Mouse (Mus musculus) limb, embryonic 11.5 days (tissue): Measurements from ENCODE around the gene Gm48552. TPM values are rescaled to one million over a fixed set of nuclear protein-coding genes. Genes with fewer than 3 reads are reported as not detected.

Experiments
- ATAC-seq: fragments of 200-750 bp; cut with Nextera tagmentation; 2 replicates; pipeline ENCODE4 v1.8.0; 2017; ENCODE audit warnings: low read depth; ENCODE audit not compliant: insufficient number of reproducible peaks, low FRiP score, low TSS enrichment
- DNase-seq: peaks from one replicate; pipeline ENCODE4 v3.0.0-alpha.2; 2015; ENCODE audit warnings: low spot score
- H3K27ac ChIP-seq: fragments of 300-500 bp; sonication (generic); replicated peaks from 2 replicates; pipeline ENCODE4 v1.5.1; 2014; ENCODE audit warnings: low read depth, mild to moderate bottlenecking, low read length
- H3K27me3 ChIP-seq: fragments of 300-500 bp; sonication (generic); 2 replicates; pipeline ENCODE4 v1.6.1; 2014; ENCODE audit warnings: mild to moderate bottlenecking, low read length, mixed read lengths; ENCODE audit not compliant: control insufficient read depth, insufficient read depth
- H3K36me3 ChIP-seq: fragments of 300-500 bp; sonication (generic); 2 replicates; pipeline ENCODE4 v1.6.1; 2014; ENCODE audit warnings: mild to moderate bottlenecking, low read length, moderate library complexity, mixed read lengths; ENCODE audit not compliant: control insufficient read depth, insufficient read depth
- H3K4me1 ChIP-seq: fragments of 300-500 bp; sonication (generic); 2 replicates; pipeline ENCODE4 v1.6.1; 2014; ENCODE audit warnings: low read length, mixed read lengths; ENCODE audit not compliant: control insufficient read depth, insufficient read depth
- H3K4me2 ChIP-seq: fragments of 300-500 bp; sonication (generic); 2 replicates; pipeline ENCODE4 v1.6.1; 2014; ENCODE audit warnings: low read depth, mild to moderate bottlenecking, moderate library complexity; ENCODE audit not compliant: severe bottlenecking
- H3K4me3 ChIP-seq: fragments of 300-500 bp; sonication (generic); 2 replicates; pipeline ENCODE4 v1.5.1; 2014; ENCODE audit warnings: low read depth, low read length
- H3K9ac ChIP-seq: fragments of 300-500 bp; sonication (generic); 2 replicates; pipeline ENCODE4 v1.6.1; 2014; ENCODE audit warnings: mild to moderate bottlenecking, low read length
- H3K9me3 ChIP-seq: fragments of 300-500 bp; sonication (generic); 2 replicates; pipeline ENCODE4 v1.6.1; 2016; ENCODE audit warnings: low read length; ENCODE audit not compliant: control insufficient read depth
- WGBS: fragments of 180-500 bp; shearing (Covaris S2); extraction: QIAGEN DNeasy Blood & Tissue Kit; methylation state at CpG from one replicate; pipeline ENCODE4 v1.1.7; 2014; 5-methylcytosine and 5-hydroxymethylcytosine counted together
- polyA plus RNA-seq: library from polyadenylated mRNA; unstranded; fragments of >200 nt; fragmentation: Nextera tagmentation; extraction: Ambion mirVana; gene quantifications from 2 replicates; pipeline ENCODE4 v1.2.1, GENCODE M21; 2014

Gm48552 gene
- polyA plus RNA-seq, 1 experiment from 2014 or later = 1.0 TPM

- Histone ChIP-seq H3K4me3 (no peak overlapping the region), H3K4me2 (no peak overlapping the region), H3K4me1 (peaks cover 10% of the 10 kb centered on the region; the same call in 1 of the 2 replicates), H3K36me3 (peaks cover 8% of the 10 kb centered on the region; the same call in 1 of the 2 replicates), H3K9ac (no peak overlapping the region), H3K27me3 (no peaks in the 10 kb centered on the region; the same call in 1 of the 2 replicates), H3K9me3 (no peaks in the 10 kb centered on the region), H3K27ac (no peak overlapping the region)
- ATAC-seq (no peak), DNase-seq (peak; percentile 90)
- WGBS = 11% methylated on average over 5 of the region's 5 CpGs
Observed at GRCm38 (mm10) chr10:81395127-81395526, 6.3 kb downstream of the Gm48552 start.

GRCm38 (mm10) chr10:81395865-81396264 lies 7.1 kb downstream of the Gm48552 start:
- Histone ChIP-seq H3K4me2 (no peak overlapping the region), H3K9me3 (no peaks in the 10 kb centered on the region), H3K9ac (no peak overlapping the region), H3K4me1 (peaks cover 14% of the 10 kb centered on the region), H3K27me3 (peaks cover 4% of the 10 kb centered on the region; the same call in 1 of the 2 replicates), H3K27ac (no peak overlapping the region), H3K4me3 (no peak overlapping the region), H3K36me3 (peaks cover 11% of the 10 kb centered on the region; the same call in 1 of the 2 replicates)
- ATAC-seq (no peak), DNase-seq (no peak)
- 80% methylated on average over 4 of the region's 4 CpGs for WGBS

DNA sequence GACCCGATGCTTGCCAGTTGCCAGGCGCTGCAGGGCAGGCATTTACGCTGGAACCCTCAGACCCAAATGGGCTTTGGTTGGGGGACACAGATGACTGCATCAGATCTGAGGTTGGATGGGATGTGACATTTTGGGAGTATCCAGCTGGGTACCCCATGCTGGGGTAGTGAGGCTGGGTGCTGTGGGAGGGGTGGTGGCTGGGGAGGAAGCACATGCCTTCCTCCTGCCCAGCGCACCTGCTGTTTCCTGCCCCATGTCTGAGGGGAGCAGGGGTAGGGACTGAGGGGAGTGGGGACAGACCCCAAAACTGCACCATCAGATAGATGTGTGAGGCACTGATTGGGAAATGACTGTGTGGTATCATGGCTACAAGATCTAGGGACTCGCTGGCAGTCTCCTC lies 7.9 kb downstream of the Gm48552 start:
- no peak overlapping the region for H3K4me2 ChIP-seq
- no peak overlapping the region for H3K4me3 ChIP-seq
- DNase-seq (no peak), ATAC-seq (no peak)
- no peak overlapping the region for H3K9ac ChIP-seq
- WGBS = 72% methylated on average over 5 of the region's 5 CpGs
- H3K27me3 ChIP-seq = peaks cover 4% of the 10 kb centered on the region; the same call in 1 of the 2 replicates
- H3K9me3 ChIP-seq = no peaks in the 10 kb centered on the region
- no peak overlapping the region for H3K27ac ChIP-seq
- peaks cover 19% of the 10 kb centered on the region for H3K4me1 ChIP-seq
- H3K36me3 ChIP-seq = peaks cover 11% of the 10 kb centered on the region; the same call in 1 of the 2 replicates

DNA sequence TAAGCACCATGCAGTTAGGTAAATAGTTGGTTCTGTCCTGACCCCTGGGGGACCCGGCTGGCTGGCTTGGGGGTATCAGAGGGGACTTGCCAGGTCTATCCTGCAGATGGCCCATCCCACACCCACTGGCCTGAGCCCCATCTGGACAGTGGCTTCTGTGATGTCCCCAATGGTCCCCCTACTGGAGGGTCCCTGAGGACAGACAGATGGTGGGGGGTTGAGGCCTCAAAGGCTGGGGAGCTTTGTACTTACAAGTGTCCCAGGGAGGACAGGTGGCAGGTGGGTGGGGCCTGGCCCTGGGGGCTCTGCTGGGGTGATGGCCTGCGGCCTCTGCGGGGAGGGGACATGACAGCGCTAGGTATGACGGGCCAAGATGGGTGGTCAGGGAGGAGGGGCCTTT lies 10.5 kb downstream of the Gm48552 start:
- peaks cover 4% of the 10 kb centered on the region; the same call in 1 of the 2 replicates for H3K27me3 ChIP-seq
- H3K4me3 ChIP-seq = no peak overlapping the region
- H3K4me1 ChIP-seq = peaks cover 31% of the 10 kb centered on the region
- H3K9me3 ChIP-seq = no peaks in the 10 kb centered on the region
- peaks cover 11% of the 10 kb centered on the region; the same call in 1 of the 2 replicates for H3K36me3 ChIP-seq
- no peak overlapping the region for H3K4me2 ChIP-seq
- 58% methylated on average over 5 of the region's 5 CpGs for WGBS
- no peak for ATAC-seq
- no peak overlapping the region for H3K9ac ChIP-seq
- H3K27ac ChIP-seq = no peak overlapping the region
- DNase-seq = no peak

DNA sequence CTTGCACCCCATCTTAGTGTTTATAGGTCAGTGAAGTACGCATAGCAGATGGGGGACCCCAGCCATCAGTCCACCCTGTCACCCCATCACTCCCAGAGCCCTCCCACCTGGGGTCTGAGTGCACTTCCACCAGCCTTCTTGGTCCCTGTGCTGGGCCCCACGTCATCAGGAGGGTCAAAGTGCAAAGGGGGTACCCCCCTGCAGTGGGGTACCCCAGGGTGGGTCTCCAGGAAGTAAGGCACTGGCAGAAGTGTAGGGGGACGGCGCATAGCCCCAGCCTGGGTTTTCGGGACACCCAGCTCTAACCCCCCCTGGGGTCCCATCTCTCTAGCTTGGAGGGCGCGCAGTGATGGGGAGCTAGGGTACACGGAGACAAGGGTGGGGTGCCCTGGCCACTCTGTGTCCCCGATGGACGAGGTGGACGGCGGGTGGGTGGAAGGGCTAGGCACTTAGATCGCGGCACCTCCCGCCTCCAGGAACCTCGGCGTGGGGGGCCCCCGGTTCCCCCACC lies 11.0 kb downstream of the Gm48552 start:
- no peak overlapping the region for H3K27ac ChIP-seq

GRCm38 (mm10) chr10:81400371-81401204 lies 11.8 kb downstream of the Gm48552 start:
- Histone ChIP-seq H3K4me1 (peaks cover 32% of the 10 kb centered on the region), H3K36me3 (peaks cover 13% of the 10 kb centered on the region; the same call in 1 of the 2 replicates), H3K4me3 (peak overlapping the region; percentile 1; the same call in 1 of the 2 replicates), H3K27ac (0 out of 2 replicates have a peak overlapping the region, but pooled peaks have one; percentile 2), H3K4me2 (peak overlapping the region; percentile 24), H3K9ac (no peak overlapping the region; the same call in 1 of the 2 replicates), H3K9me3 (no peaks in the 10 kb centered on the region), H3K27me3 (peaks cover 4% of the 10 kb centered on the region; the same call in 1 of the 2 replicates)
- 49% methylated on average over 22 of the region's 22 CpGs for WGBS
- ATAC-seq = no peak
- no peak for DNase-seq

More for the DNA sequence above, 11.0 kb downstream of the Gm48552 start:
- no peak for DNase-seq
- ATAC-seq = no peak
- Histone ChIP-seq H3K4me3 (no peak overlapping the region), H3K9ac (no peak overlapping the region), H3K36me3 (peaks cover 11% of the 10 kb centered on the region; the same call in 1 of the 2 replicates), H3K4me1 (peaks cover 32% of the 10 kb centered on the region), H3K4me2 (no peak overlapping the region), H3K27me3 (peaks cover 4% of the 10 kb centered on the region; the same call in 1 of the 2 replicates), H3K9me3 (no peaks in the 10 kb centered on the region)
- WGBS = 72% methylated on average over 18 of the region's 18 CpGs

DNA sequence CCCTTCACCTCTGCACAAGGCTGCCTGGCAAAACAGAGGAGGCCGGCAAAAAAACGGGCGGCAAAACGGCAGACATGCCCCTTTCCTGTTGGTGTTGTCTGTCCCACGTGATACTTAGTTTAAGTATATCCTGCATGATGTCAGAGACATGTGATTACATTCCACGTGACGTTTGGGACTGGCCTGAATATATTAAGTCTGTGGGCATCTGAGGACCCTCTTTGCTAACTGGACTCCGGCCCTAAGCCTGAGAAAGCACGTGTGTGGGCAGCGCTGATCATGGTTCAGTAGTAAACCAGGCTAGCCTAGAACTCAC lies 12.4 kb downstream of the Gm48552 start:
- H3K4me3 ChIP-seq = no peak overlapping the region

DNA sequence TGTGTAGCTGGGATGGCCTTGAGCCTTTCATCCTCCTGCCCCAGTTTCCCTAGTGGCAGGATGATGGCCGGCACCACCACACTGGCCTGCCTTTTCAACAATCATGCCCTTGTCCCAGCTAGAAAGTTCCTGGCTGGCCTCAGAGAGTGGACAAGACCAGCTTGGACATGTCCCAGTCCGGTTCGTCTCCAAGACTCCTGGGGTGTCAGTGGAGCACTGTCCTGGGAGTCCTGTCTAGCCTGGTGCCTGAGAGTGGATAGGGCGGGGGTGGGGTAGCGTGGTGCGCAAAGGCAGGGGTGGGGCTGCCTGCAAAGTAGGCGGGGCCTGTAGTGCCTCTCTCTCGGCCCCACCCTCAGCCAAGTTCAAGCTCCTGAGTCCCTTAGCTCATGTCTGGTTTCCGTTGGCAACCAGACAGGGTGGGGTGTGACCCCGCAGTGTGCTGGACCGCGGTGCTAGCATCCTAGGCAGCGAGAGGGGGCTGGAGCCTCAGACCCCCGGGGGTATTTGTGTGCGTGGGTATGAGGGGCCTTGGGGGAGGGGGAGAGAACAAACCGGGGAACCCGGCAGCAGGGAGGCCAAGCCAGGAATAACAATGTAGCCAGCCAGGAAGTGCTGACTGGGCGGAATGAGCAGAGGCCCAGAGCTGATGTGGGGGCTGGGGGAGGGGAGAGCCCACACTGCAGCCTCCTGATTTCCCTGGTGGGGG lies 12.9 kb downstream of the Gm48552 start:
- Histone ChIP-seq H3K9me3 (no peaks in the 10 kb centered on the region), H3K9ac (peak overlapping the region; percentile 47), H3K36me3 (peaks cover 13% of the 10 kb centered on the region; the same call in 1 of the 2 replicates), H3K27ac (peak overlapping the region; percentile 90), H3K4me1 (peaks cover 39% of the 10 kb centered on the region), H3K4me2 (peak overlapping the region; percentile 32; the same call in 1 of the 2 replicates), H3K4me3 (0 out of 2 replicates have a peak overlapping the region, but pooled peaks have one; percentile 5), H3K27me3 (peaks cover 9% of the 10 kb centered on the region; the same call in 1 of the 2 replicates)
- ATAC-seq = peak; percentile 82
- 7% methylated on average over 17 of the region's 18 CpGs for WGBS
- peak; percentile 84 for DNase-seq

More for the DNA sequence above, 12.4 kb downstream of the Gm48552 start:
- WGBS = 20% methylated on average over 10 of the region's 10 CpGs
- Histone ChIP-seq H3K9ac (no peak overlapping the region), H3K27me3 (peaks cover 9% of the 10 kb centered on the region; the same call in 1 of the 2 replicates), H3K27ac (0 out of 2 replicates have a peak overlapping the region, but pooled peaks have one; percentile 2), H3K36me3 (peaks cover 13% of the 10 kb centered on the region; the same call in 1 of the 2 replicates), H3K4me1 (peaks cover 34% of the 10 kb centered on the region), H3K9me3 (no peaks in the 10 kb centered on the region), H3K4me2 (peak overlapping the region; percentile 24; the same call in 1 of the 2 replicates)
- ATAC-seq = 0 out of 2 replicates have a peak, but pooled peaks have one; percentile 0
- no peak for DNase-seq
